Mouse (Mus musculus): ENCODE measurements around the gene Vmn1r228. TPM values are rescaled to one million over a fixed set of nuclear protein-coding genes. Genes with fewer than 3 reads are reported as not detected.

Vmn1r228 gene
- polyA plus RNA-seq (2014; fragmentation: Illumina TruSeq; extraction: RNeasy Lipid Tissue Mini Kit (QIAGEN cat#74804); ENCODE audit: low read depth, low replicate concordance) = not detected

DNA sequence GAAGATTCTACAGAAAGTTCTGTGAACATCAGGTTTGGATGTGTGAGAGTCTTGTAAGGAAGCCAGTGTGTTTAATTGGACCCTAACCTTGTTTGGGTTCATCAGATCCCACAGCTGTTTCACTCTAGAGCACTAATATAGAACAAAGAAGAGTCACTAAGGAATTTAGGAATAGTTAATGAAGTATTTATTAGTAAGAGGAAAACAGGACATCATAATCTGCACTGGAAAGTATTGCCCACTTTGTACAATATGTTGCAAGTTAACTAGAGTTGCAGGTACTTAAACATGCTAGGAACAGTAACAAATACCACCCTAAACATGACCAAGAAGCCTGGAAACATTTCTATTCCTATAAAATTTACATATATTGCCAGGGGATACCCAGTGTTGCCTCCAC is at the start of gene Vmn1r228:
Gene Vmn1r228 (minus strand): TSS at position 101 of the 400 bp plus-strand sequence.

DNA sequence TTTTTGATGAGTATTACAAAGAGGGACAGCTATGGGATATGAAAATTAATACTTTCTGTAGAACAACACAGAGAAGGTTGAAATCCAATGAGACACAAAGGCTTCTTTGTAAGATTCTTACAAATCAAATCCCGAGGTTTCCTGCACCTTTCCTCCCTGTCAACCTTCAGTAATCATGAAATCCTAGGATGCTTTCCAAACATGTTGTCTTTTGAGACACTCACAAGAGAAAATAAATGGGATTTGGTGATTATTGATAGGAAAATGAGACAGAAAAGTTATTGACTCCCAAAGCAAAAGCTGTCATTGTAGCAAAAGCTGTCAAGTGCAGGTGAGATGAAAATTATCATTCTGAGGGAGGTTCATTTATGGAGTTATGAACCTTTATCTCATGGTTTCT is 25.3 kb upstream of the Vmn1r228 start, which contains the start of gene Vmn1r229:
Gene Vmn1r229 (plus strand): TSS at position 301 of the 400 bp plus-strand sequence.

GRCm38 (mm10) chr17:20729543-20729942 is 56.4 kb downstream of the Vmn1r228 start, which contains the start of gene Vmn1r227:
Gene Vmn1r227, plus strand, starts transcription at chr17:20729843.

Other genes with a start within 250 kb of the Vmn1r228 start
- not detected for gene Vmn2r109, start 221.4 kb downstream of the Vmn1r228 start, polyA plus RNA-seq (2014; fragmentation: Illumina TruSeq; extraction: RNeasy Lipid Tissue Mini Kit (QIAGEN cat#74804); ENCODE audit: low read depth, low replicate concordance)
- gene Vmn2r110, start 189.7 kb downstream of the Vmn1r228 start, polyA plus RNA-seq (2014; fragmentation: Illumina TruSeq; extraction: RNeasy Lipid Tissue Mini Kit (QIAGEN cat#74804); ENCODE audit: low read depth, low replicate concordance) = not detected
- gene Fpr-rs3, start 161.3 kb downstream of the Vmn1r228 start, polyA plus RNA-seq (2014; fragmentation: Illumina TruSeq; extraction: RNeasy Lipid Tissue Mini Kit (QIAGEN cat#74804); ENCODE audit: low read depth, low replicate concordance) = not detected
- gene Vmn1r226, start 103.3 kb downstream of the Vmn1r228 start, polyA plus RNA-seq (2014; fragmentation: Illumina TruSeq; extraction: RNeasy Lipid Tissue Mini Kit (QIAGEN cat#74804); ENCODE audit: low read depth, low replicate concordance) = not detected
- not detected for gene Vmn1r227, start 56.3 kb downstream of the Vmn1r228 start, polyA plus RNA-seq (2014; fragmentation: Illumina TruSeq; extraction: RNeasy Lipid Tissue Mini Kit (QIAGEN cat#74804); ENCODE audit: low read depth, low replicate concordance)
- not detected for gene Vmn1r229, start 25.4 kb upstream of the Vmn1r228 start, polyA plus RNA-seq (2014; fragmentation: Illumina TruSeq; extraction: RNeasy Lipid Tissue Mini Kit (QIAGEN cat#74804); ENCODE audit: low read depth, low replicate concordance)
- gene Vmn1r230, start 54.3 kb upstream of the Vmn1r228 start, polyA plus RNA-seq (2014; fragmentation: Illumina TruSeq; extraction: RNeasy Lipid Tissue Mini Kit (QIAGEN cat#74804); ENCODE audit: low read depth, low replicate concordance) = not detected
- gene Vmn1r231, start 118.9 kb upstream of the Vmn1r228 start, polyA plus RNA-seq (2014; fragmentation: Illumina TruSeq; extraction: RNeasy Lipid Tissue Mini Kit (QIAGEN cat#74804); ENCODE audit: low read depth, low replicate concordance) = not detected
- gene Vmn1r232, start 133.6 kb upstream of the Vmn1r228 start, polyA plus RNA-seq (2014; fragmentation: Illumina TruSeq; extraction: RNeasy Lipid Tissue Mini Kit (QIAGEN cat#74804); ENCODE audit: low read depth, low replicate concordance) = not detected
- 14.5 TPM for gene Ppp2r1a, start 159.2 kb upstream of the Vmn1r228 start, polyA plus RNA-seq (2014; fragmentation: Illumina TruSeq; extraction: RNeasy Lipid Tissue Mini Kit (QIAGEN cat#74804); ENCODE audit: low read depth, low replicate concordance)
- gene Vmn1r233, start 210.3 kb upstream of the Vmn1r228 start, polyA plus RNA-seq (2014; fragmentation: Illumina TruSeq; extraction: RNeasy Lipid Tissue Mini Kit (QIAGEN cat#74804); ENCODE audit: low read depth, low replicate concordance) = not detected
- gene Zfp160, start 222.7 kb upstream of the Vmn1r228 start, polyA plus RNA-seq (2014; fragmentation: Illumina TruSeq; extraction: RNeasy Lipid Tissue Mini Kit (QIAGEN cat#74804); ENCODE audit: low read depth, low replicate concordance) = 16.3 TPM